Mouse (Mus musculus): ENCODE results near the gene Kcnma1. TPM values are rescaled to one million over a fixed set of nuclear protein-coding genes. Genes with fewer than 3 reads are reported as not detected.

Gene Kcnma1
- polyA plus RNA-seq, 1 experiment from 2014 or later, result 0.38 TPM

GRCm38 (mm10) chr14:23796878-23797277 is 217.4 kb downstream of the Kcnma1 start:
- no peak overlapping the region for H3K4me3 ChIP-seq (ENCODE audit: low read length)
- WGBS, result 86% methylated on average over 7 of the region's 7 CpGs
- H3K27ac ChIP-seq (ENCODE audit: low read length), result no peak overlapping the region
- no peaks in the 10 kb centered on the region for H3K36me3 ChIP-seq (ENCODE audit: control insufficient read depth, insufficient read depth)
- no peaks in the 10 kb centered on the region for H3K4me1 ChIP-seq (ENCODE audit: control insufficient read depth, insufficient read depth, low read length)
- no peak overlapping the region for H3K4me2 ChIP-seq (ENCODE audit: low read depth, low read length)
- no peaks in the 10 kb centered on the region for H3K27me3 ChIP-seq (ENCODE audit: control insufficient read depth, insufficient read depth, low read length)
- 0 out of 2 replicates have a peak, but pooled peaks cover 3% of the 10 kb centered on the region for H3K9me3 ChIP-seq (replicated peaks; ENCODE audit: control insufficient read depth, low read length)
- H3K9ac ChIP-seq (ENCODE audit: low read length), result no peak overlapping the region
- ATAC-seq (replicated peaks; ENCODE audit: extremely low read depth, insufficient read depth, low FRiP score), result no peak

DNA sequence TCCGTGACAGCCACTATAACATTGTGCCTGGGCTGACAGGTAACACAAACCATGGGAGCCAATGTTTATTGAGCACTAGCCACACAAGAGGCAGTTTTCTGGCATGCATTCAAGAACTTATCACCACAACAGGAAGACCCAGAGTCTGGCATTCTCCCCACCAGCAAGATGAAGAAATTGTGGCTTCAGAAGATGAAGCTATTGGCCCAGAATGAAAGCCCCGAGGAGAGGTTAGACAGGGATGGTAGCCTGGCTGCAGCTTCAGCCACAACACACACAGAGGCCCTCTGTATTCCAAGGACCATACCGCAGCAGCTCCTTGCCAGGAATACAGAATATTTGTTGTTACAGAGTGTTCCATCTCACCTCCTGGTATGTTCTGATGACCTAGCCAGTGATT is 221.6 kb downstream of the Kcnma1 start:
- 58% methylated on average over 3 of the region's 3 CpGs for WGBS
- H3K36me3 ChIP-seq (ENCODE audit: control insufficient read depth, insufficient read depth), result no peaks in the 10 kb centered on the region
- ATAC-seq (replicated peaks; ENCODE audit: extremely low read depth, insufficient read depth, low FRiP score), result no peak

GRCm38 (mm10) chr14:23792076-23792475 is 222.2 kb downstream of the Kcnma1 start:
- Histone ChIP-seq H3K27ac (ENCODE audit: low read length) (no peak overlapping the region), H3K9ac (ENCODE audit: low read length) (no peak overlapping the region)
- ATAC-seq (replicated peaks; ENCODE audit: extremely low read depth, insufficient read depth, low FRiP score), result no peak; the same call in 1 of the 2 replicates

More for the DNA sequence above, 221.6 kb downstream of the Kcnma1 start:
- H3K27ac ChIP-seq (ENCODE audit: low read length), result no peak overlapping the region
- no peak overlapping the region for H3K4me3 ChIP-seq (ENCODE audit: low read length)
- 0 out of 2 replicates have a peak, but pooled peaks cover 4% of the 10 kb centered on the region for H3K27me3 ChIP-seq (ENCODE audit: control insufficient read depth, insufficient read depth, low read length)
- no peak overlapping the region for H3K9ac ChIP-seq (ENCODE audit: low read length)
- no peaks in the 10 kb centered on the region for H3K4me1 ChIP-seq (ENCODE audit: control insufficient read depth, insufficient read depth, low read length)
- H3K4me2 ChIP-seq (ENCODE audit: low read depth, low read length), result no peak overlapping the region
- H3K9me3 ChIP-seq (replicated peaks; ENCODE audit: control insufficient read depth, low read length), result no peaks in the 10 kb centered on the region

DNA sequence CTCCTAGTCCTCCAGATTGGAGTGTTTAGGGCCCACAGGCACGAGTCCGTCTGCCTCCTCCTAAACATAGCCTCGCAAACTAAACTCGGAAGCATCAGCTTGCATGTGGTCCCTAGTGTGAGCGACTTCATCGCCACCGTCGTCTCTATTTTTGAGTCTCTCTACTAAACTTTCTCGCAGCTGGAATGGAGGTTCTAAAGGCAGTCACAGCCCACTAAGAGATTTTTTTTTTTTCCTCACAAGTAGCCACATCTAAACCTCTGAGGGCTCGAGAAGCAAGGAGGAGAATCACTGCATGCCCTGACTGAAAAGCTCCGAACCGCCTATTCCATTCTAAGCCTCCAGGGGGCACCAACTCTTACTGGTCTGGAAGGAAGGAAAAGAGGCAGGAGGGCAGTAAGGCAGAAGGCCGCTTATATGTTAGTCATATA is 223.0 kb downstream of the Kcnma1 start:
- Histone ChIP-seq H3K4me3 (ENCODE audit: low read length) (no peak overlapping the region), H3K27ac (ENCODE audit: low read length) (no peak overlapping the region), H3K4me2 (ENCODE audit: low read depth, low read length) (no peak overlapping the region), H3K9me3 (replicated peaks; ENCODE audit: control insufficient read depth, low read length) (no peaks in the 10 kb centered on the region), H3K9ac (ENCODE audit: low read length) (no peak overlapping the region), H3K36me3 (ENCODE audit: control insufficient read depth, insufficient read depth) (no peaks in the 10 kb centered on the region), H3K4me1 (ENCODE audit: control insufficient read depth, insufficient read depth, low read length) (no peaks in the 10 kb centered on the region), H3K27me3 (ENCODE audit: control insufficient read depth, insufficient read depth, low read length) (0 out of 2 replicates have a peak, but pooled peaks cover 5% of the 10 kb centered on the region)
- 46% methylated on average over 13 of the region's 13 CpGs for WGBS
- ATAC-seq (replicated peaks; ENCODE audit: extremely low read depth, insufficient read depth, low FRiP score), result no peak

More at GRCm38 (mm10) chr14:23792076-23792475, 222.2 kb downstream of the Kcnma1 start:
- Histone ChIP-seq H3K4me2 (ENCODE audit: low read depth, low read length) (no peak overlapping the region), H3K4me3 (ENCODE audit: low read length) (no peak overlapping the region), H3K36me3 (ENCODE audit: control insufficient read depth, insufficient read depth) (no peaks in the 10 kb centered on the region), H3K9me3 (replicated peaks; ENCODE audit: control insufficient read depth, low read length) (no peaks in the 10 kb centered on the region), H3K4me1 (ENCODE audit: control insufficient read depth, insufficient read depth, low read length) (no peaks in the 10 kb centered on the region), H3K27me3 (ENCODE audit: control insufficient read depth, insufficient read depth, low read length) (0 out of 2 replicates have a peak, but pooled peaks cover 4% of the 10 kb centered on the region)
- 33% methylated on average over 3 of the region's 3 CpGs for WGBS

GRCm38 (mm10) chr14:23786687-23787073 is 227.6 kb downstream of the Kcnma1 start:
- Histone ChIP-seq H3K9ac (ENCODE audit: low read length) (no peak overlapping the region), H3K27me3 (ENCODE audit: control insufficient read depth, insufficient read depth, low read length) (peaks cover 11% of the 10 kb centered on the region), H3K4me1 (ENCODE audit: control insufficient read depth, insufficient read depth, low read length) (no peaks in the 10 kb centered on the region), H3K9me3 (replicated peaks; ENCODE audit: control insufficient read depth, low read length) (no peaks in the 10 kb centered on the region), H3K36me3 (ENCODE audit: control insufficient read depth, insufficient read depth) (no peaks in the 10 kb centered on the region), H3K4me3 (ENCODE audit: low read length) (no peak overlapping the region), H3K4me2 (ENCODE audit: low read depth, low read length) (no peak overlapping the region), H3K27ac (ENCODE audit: low read length) (no peak overlapping the region)
- 33% methylated on average over 1 of the region's 1 CpGs for WGBS
- ATAC-seq (replicated peaks; ENCODE audit: extremely low read depth, insufficient read depth, low FRiP score), result no peak

GRCm38 (mm10) chr14:23785921-23786686 is 228.2 kb downstream of the Kcnma1 start:
- ATAC-seq (replicated peaks; ENCODE audit: extremely low read depth, insufficient read depth, low FRiP score), result no peak
- Histone ChIP-seq H3K27me3 (ENCODE audit: control insufficient read depth, insufficient read depth, low read length) (peaks cover 11% of the 10 kb centered on the region), H3K27ac (ENCODE audit: low read length) (no peak overlapping the region), H3K9me3 (replicated peaks; ENCODE audit: control insufficient read depth, low read length) (no peaks in the 10 kb centered on the region), H3K36me3 (ENCODE audit: control insufficient read depth, insufficient read depth) (no peaks in the 10 kb centered on the region), H3K4me1 (ENCODE audit: control insufficient read depth, insufficient read depth, low read length) (no peaks in the 10 kb centered on the region), H3K9ac (ENCODE audit: low read length) (no peak overlapping the region), H3K4me3 (ENCODE audit: low read length) (no peak overlapping the region), H3K4me2 (ENCODE audit: low read depth, low read length) (no peak overlapping the region)
- 44% methylated on average over 10 of the region's 10 CpGs for WGBS

- Histone ChIP-seq H3K27me3 (ENCODE audit: control insufficient read depth, insufficient read depth, low read length) (peaks cover 8% of the 10 kb centered on the region), H3K9me3 (replicated peaks; ENCODE audit: control insufficient read depth, low read length) (no peaks in the 10 kb centered on the region), H3K4me1 (ENCODE audit: control insufficient read depth, insufficient read depth, low read length) (no peaks in the 10 kb centered on the region), H3K27ac (ENCODE audit: low read length) (no peak overlapping the region), H3K36me3 (ENCODE audit: control insufficient read depth, insufficient read depth) (no peaks in the 10 kb centered on the region), H3K4me3 (ENCODE audit: low read length) (no peak overlapping the region), H3K4me2 (ENCODE audit: low read depth, low read length) (no peak overlapping the region), H3K9ac (ENCODE audit: low read length) (no peak overlapping the region)
- no peak for ATAC-seq (replicated peaks; ENCODE audit: extremely low read depth, insufficient read depth, low FRiP score)
- 65% methylated on average over 8 of the region's 8 CpGs for WGBS
Observed at GRCm38 (mm10) chr14:23782845-23783609, 231.3 kb downstream of the Kcnma1 start.

- H3K27ac ChIP-seq (ENCODE audit: low read length), result no peak overlapping the region
- no peaks in the 10 kb centered on the region for H3K27me3 ChIP-seq (ENCODE audit: control insufficient read depth, insufficient read depth, low read length)
- no peak overlapping the region for H3K4me3 ChIP-seq (ENCODE audit: low read length)
- H3K9me3 ChIP-seq (replicated peaks; ENCODE audit: control insufficient read depth, low read length), result no peaks in the 10 kb centered on the region
- no peak for ATAC-seq (replicated peaks; ENCODE audit: extremely low read depth, insufficient read depth, low FRiP score)
- no peak overlapping the region for H3K9ac ChIP-seq (ENCODE audit: low read length)
- no peak overlapping the region for H3K4me2 ChIP-seq (ENCODE audit: low read depth, low read length)
- H3K4me1 ChIP-seq (ENCODE audit: control insufficient read depth, insufficient read depth, low read length), result no peaks in the 10 kb centered on the region
- no peaks in the 10 kb centered on the region for H3K36me3 ChIP-seq (ENCODE audit: control insufficient read depth, insufficient read depth)
- 37% methylated on average over 2 of the region's 2 CpGs for WGBS
Observed at GRCm38 (mm10) chr14:23774542-23774941, 239.7 kb downstream of the Kcnma1 start.

- 57% methylated on average over 3 of the region's 3 CpGs for WGBS
- H3K4me1 ChIP-seq (ENCODE audit: control insufficient read depth, insufficient read depth, low read length), result no peaks in the 10 kb centered on the region
Observed at GRCm38 (mm10) chr14:23772685-23773084, 241.6 kb downstream of the Kcnma1 start.

More at GRCm38 (mm10) chr14:23772685-23773084, 241.6 kb downstream of the Kcnma1 start:
- Histone ChIP-seq H3K27me3 (ENCODE audit: control insufficient read depth, insufficient read depth, low read length) (no peaks in the 10 kb centered on the region), H3K36me3 (ENCODE audit: control insufficient read depth, insufficient read depth) (no peaks in the 10 kb centered on the region), H3K9me3 (replicated peaks; ENCODE audit: control insufficient read depth, low read length) (no peaks in the 10 kb centered on the region), H3K9ac (ENCODE audit: low read length) (no peak overlapping the region), H3K27ac (ENCODE audit: low read length) (no peak overlapping the region), H3K4me2 (ENCODE audit: low read depth, low read length) (no peak overlapping the region), H3K4me3 (ENCODE audit: low read length) (no peak overlapping the region)
- no peak for ATAC-seq (replicated peaks; ENCODE audit: extremely low read depth, insufficient read depth, low FRiP score)
